Mouse (Mus musculus): ENCODE results near the gene Cdc42bpg.

GRCm38 (mm10) chr19:6267306-6268169, 38.7 kb upstream of the Cdc42bpg start:
- TF ChIP-seq POLR2A (IDR thresholded peaks at IDR 0.05; ENCODE audit: low read depth, low read length) (no peak), MEF2A (IDR thresholded peaks at IDR 0.05; ENCODE audit: borderline replicate concordance, low read depth, low read length) (no peak)
